Mouse (Mus musculus) cortical plate, adult 2 months (tissue): ENCODE results near the gene Asic2.

Experiments used
- CTCF ChIP-seq: fragments of 200-500 bp; IDR thresholded peaks from 2 replicates; pipeline ENCODE4 v1.5.1; 2011; ENCODE audit warnings: mild to moderate bottlenecking, control low read depth, low read length; ENCODE audit not compliant: insufficient read depth; ENCODE audit errors: extremely low read depth
- POLR2A ChIP-seq: fragments of 200-500 bp; IDR thresholded peaks from 2 replicates; pipeline ENCODE4 v1.6.1; 2011; ENCODE audit warnings: mild to moderate bottlenecking, low read length, control low read depth; ENCODE audit not compliant: insufficient read depth; ENCODE audit errors: extremely low read depth

GRCm38 (mm10) chr11:81053826-81054225, 914.4 kb downstream of the Asic2 start:
- TF ChIP-seq CTCF = no peak
- TF ChIP-seq POLR2A = no peak
